Comparison of ENCODE assay signal across 13 mouse cellular contexts in the genomic region with DNA sequence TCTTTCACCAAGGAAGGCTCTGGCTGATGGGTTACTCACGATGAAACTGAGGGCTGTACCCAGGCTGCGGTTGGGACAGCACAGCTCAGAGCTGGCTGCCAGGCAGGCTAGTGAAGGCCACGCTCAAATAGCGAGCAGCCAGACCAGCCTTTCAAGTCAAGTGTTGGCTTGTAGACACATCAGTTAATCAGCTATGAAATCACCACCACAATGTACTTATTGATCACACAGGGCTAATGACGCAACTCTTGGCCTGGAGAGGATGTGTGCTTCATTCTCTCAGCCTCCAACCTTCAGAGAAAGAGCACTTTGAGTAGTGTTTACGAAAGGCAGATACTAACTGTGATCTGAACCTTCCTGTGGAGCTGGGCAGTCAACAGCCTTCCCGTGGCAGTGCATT.
DNase-seq lines count a peak whose midpoint lies in the region; ATAC-seq and TF ChIP-seq lines count a peak whose summit lies in the region.
"Had no signal": no experiment of that assay in that cellular context is flagged by ENCODE, and none has a peak within 500 bp of the region (broad histone marks: within the 10 kb centered on the region; RNA-seq: fewer than 3 reads in every experiment).

No protein-coding gene starts in this region.

- ATAC-seq in intestine, postnatal 0 days, result no peak

- H3K27ac ChIP-seq in heart, embryonic 10.5 days, result peak overlapping the region; percentile 9; the same call in 1 of the 2 replicates
- H3K27ac ChIP-seq in intestine, postnatal 0 days (ENCODE audit: low read depth, low read length), result no peak overlapping the region

- no peak overlapping the region for H3K4me3 ChIP-seq in heart, embryonic 10.5 days
- H3K4me3 ChIP-seq in intestine, postnatal 0 days (ENCODE audit: low read depth, low read length), result no peak overlapping the region
- H3K4me3 ChIP-seq: megakaryocyte, embryonic 14.5 days had no signal

- peaks cover 25% of the 10 kb centered on the region for H3K4me1 ChIP-seq in heart, embryonic 10.5 days
- no peaks in the 10 kb centered on the region for H3K4me1 ChIP-seq in intestine, postnatal 0 days (replicated peaks; ENCODE audit: control insufficient read depth, insufficient read depth, low read length)

- TF ChIP-seq CTCF in intestine, postnatal 0 days (IDR thresholded peaks at IDR 0.05; ENCODE audit: low read depth), result no peak

- peaks cover 11% of the 10 kb centered on the region for H3K27me3 ChIP-seq in heart, embryonic 10.5 days (ENCODE audit: insufficient read depth, poor library complexity, severe bottlenecking)
- H3K27me3 ChIP-seq in intestine, postnatal 0 days (replicated peaks; ENCODE audit: control insufficient read depth, insufficient read depth, low read length), result no peaks in the 10 kb centered on the region

- DNase-seq in heart, embryonic 10.5 days (ENCODE audit: low spot score), result no peak
- DNase-seq in heart, postnatal 36 days, result no peak
- peak; percentile 4 for DNase-seq in layer of hippocampus, adult 9-10 months (ENCODE audit: low spot score)
- DNase-seq in layer of hippocampus, postnatal 36 days, result no peak
- DNase-seq in adrenal gland, adult 2 months, result peak; percentile 81
- DNase-seq in fibroblast of lung, adult 2 months (ENCODE audit: low read depth), result peak; percentile 67
- no peak for DNase-seq in left cerebral cortex, postnatal 14 days (ENCODE audit: low spot score in 2 of 2)
- DNase-seq: cerebellum, adult 18-20 months; gastrocnemius, postnatal 14 days; kidney, postnatal 10 days; lung, embryonic 14.5 days had no signal

- no peak overlapping the region for H3K4me2 ChIP-seq in intestine, postnatal 0 days (replicated peaks; ENCODE audit: low read depth)
- H3K4me2 ChIP-seq: lung, embryonic 14.5 days had no signal

- intact Hi-C loops in heart, postnatal 36 days (cut with DNase I), result loop anchor here (5.0 kb wide), 1 partner anchor 257 kb away; no protein-coding TSS in a partner anchor
- intact Hi-C loops in left cerebral cortex, postnatal 14 days (cut with DNase I), result no loop called here

- H3K36me3 ChIP-seq in heart, embryonic 10.5 days, result no peaks in the 10 kb centered on the region
- H3K36me3 ChIP-seq in intestine, postnatal 0 days (ENCODE audit: control insufficient read depth, insufficient read depth), result no peaks in the 10 kb centered on the region

- no peak overlapping the region for H3K9ac ChIP-seq in intestine, postnatal 0 days (ENCODE audit: low read depth, low read length)
- H3K9ac ChIP-seq: lung, embryonic 14.5 days had no signal

- H3K9me3 ChIP-seq in heart, embryonic 10.5 days, result no peaks in the 10 kb centered on the region
- H3K9me3 ChIP-seq in intestine, postnatal 0 days (ENCODE audit: control insufficient read depth), result no peaks in the 10 kb centered on the region
- H3K9me3 ChIP-seq: megakaryocyte, embryonic 14.5 days had no signal

- WGBS in heart, embryonic 10.5 days, result 26% methylated on average over 7 of the region's 7 CpGs
- WGBS in intestine, postnatal 0 days, result 64% methylated on average over 7 of the region's 7 CpGs

Comparison
In these comparisons a context has a peak if more than half of its experiments do, and no peak if none do; other contexts are left out.
1. DNase-seq: peak in layer of hippocampus, adult 9-10 months (single experiment), adrenal gland, adult 2 months (single experiment) and fibroblast of lung, adult 2 months (single experiment); none in heart, embryonic 10.5 days (single experiment), heart, postnatal 36 days (0 of 2), layer of hippocampus, postnatal 36 days (0 of 2) and left cerebral cortex, postnatal 14 days (0 of 2).